Comparison of ENCODE assay signal across 16 mouse cellular contexts in the genomic region with DNA sequence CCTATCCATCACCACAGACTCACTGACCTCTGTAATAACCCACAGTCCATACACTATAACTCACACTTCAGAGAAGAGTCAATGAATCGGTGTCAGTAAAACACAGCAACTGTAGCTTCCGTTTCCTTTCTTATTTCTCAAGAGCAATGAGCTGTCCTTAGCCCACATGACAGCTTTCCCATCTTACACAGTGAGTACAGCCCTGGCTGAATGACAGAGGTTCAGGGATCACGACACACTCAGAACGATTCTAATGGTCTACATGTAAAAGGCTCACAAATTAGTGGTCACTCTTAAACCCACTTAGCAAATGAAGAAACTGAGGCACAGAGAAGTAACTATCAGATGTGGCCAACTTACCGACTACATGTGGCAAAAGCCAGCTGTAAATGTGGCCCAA.
"Had no signal": no experiment of that assay in that cellular context is flagged by ENCODE, and none has a peak within 500 bp of the region (broad histone marks: within the 10 kb centered on the region; RNA-seq: fewer than 3 reads in every experiment).

No protein-coding gene starts in this region.

- DNase-seq: retina, postnatal 1 day; right cerebral cortex, adult 18-20 months; right cerebral cortex, postnatal 14 days; right cerebral cortex, postnatal 25 days; right cerebral cortex, postnatal 4 days; spleen, adult 18-20 months; thymus, adult 18-20 months; thymus, adult 2 months; thymus, postnatal 14 days; thymus, postnatal 25 days; thymus, postnatal 36 days; thymus, postnatal 4 days had no signal

- H3K27ac ChIP-seq: neural tube, embryonic 13.5 days; neural tube, embryonic 15.5 days; stomach, embryonic 15.5 days; stomach, postnatal 0 days had no signal

- H3K4me1 ChIP-seq: neural tube, embryonic 13.5 days; neural tube, embryonic 15.5 days; stomach, embryonic 15.5 days had no signal

- H3K4me2 ChIP-seq: neural tube, embryonic 13.5 days; neural tube, embryonic 15.5 days; stomach, embryonic 15.5 days had no signal

- H3K4me3 ChIP-seq: neural tube, embryonic 13.5 days; neural tube, embryonic 15.5 days; stomach, embryonic 15.5 days had no signal

- H3K27me3 ChIP-seq: neural tube, embryonic 13.5 days; neural tube, embryonic 15.5 days; stomach, embryonic 15.5 days had no signal

- H3K9ac ChIP-seq: neural tube, embryonic 13.5 days; neural tube, embryonic 15.5 days; stomach, embryonic 15.5 days had no signal

- H3K9me3 ChIP-seq: neural tube, embryonic 13.5 days; neural tube, embryonic 15.5 days; stomach, embryonic 15.5 days had no signal
